Mouse (Mus musculus) monocyte, adult 2 months (primary cell): ENCODE results near the gene Xlr3c.
"Not testable (repeated sequence)": the region's sequence is repeated elsewhere in the genome, so short reads cannot be mapped to it uniquely, and the experiment has no call there.

Experiments
- DNase-seq, 2 experiments: peaks; one replicate each; pipeline ENCODE4 v3.0.0; 2022; ENCODE audit warnings: low spot score in 2 of 2, low read depth in 1 of 2

The Xlr3c gene

GRCm38 (mm10) chrX:73265270-73265669, at the start of gene Xlr3c:
TSS of gene Xlr3c (minus strand) at chrX:73265390.
- not testable (repeated sequence) for DNase-seq

DNA sequence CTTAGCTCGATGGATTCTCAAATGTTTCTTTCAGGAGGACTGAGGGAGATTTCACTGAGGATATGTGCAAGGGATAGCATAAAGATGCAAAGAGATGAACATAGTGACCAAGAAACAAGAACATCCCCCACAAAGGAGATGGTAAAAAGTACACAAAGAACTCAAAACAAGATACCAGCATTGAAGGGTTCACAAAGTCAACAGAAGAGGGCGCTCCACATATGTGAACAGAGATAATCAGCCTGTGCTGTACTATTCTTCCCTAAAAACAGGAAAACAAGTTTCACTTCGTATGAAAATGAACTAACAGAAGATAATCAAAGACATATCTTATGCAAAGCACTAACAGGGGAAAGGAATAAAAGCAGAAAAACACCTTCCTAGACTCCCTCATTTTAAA, 47.3 kb upstream of the Xlr3c start:
- DNase-seq, result no peak

GRCm38 (mm10) chrX:73295745-73296144, 30.6 kb upstream of the Xlr3c start:
- DNase-seq, result not testable (repeated sequence)

- not testable (repeated sequence) for DNase-seq
Measured at GRCm38 (mm10) chrX:73292876-73293275, 27.7 kb upstream of the Xlr3c start, which contains the start of the genes Xlr5a and Xlr5c. TSS of gene Xlr5a (minus strand) at chrX:73292976. TSS of gene Xlr5c (minus strand) at chrX:73292976.

DNA sequence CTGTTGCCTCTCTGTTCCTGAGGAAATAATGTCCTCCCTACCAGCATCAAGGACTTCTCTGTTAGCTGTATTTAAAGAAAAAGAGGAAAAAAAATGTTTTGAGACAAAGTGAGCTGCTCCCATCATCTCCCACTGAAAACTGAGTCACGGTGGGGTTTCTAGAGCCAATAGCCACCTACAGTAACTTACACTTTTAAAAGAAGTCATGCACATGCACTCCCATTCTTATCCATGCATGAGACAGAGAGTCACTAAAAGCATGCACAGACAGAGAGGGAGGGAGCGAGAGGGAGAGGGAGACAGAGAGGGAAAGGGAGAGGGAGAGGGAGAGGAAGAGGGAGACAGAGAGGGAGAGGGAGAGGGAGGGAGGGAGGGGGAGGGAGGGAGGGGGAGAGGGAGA, 2.8 kb downstream of the Xlr3c start:
- DNase-seq, result not testable (repeated sequence)

DNA sequence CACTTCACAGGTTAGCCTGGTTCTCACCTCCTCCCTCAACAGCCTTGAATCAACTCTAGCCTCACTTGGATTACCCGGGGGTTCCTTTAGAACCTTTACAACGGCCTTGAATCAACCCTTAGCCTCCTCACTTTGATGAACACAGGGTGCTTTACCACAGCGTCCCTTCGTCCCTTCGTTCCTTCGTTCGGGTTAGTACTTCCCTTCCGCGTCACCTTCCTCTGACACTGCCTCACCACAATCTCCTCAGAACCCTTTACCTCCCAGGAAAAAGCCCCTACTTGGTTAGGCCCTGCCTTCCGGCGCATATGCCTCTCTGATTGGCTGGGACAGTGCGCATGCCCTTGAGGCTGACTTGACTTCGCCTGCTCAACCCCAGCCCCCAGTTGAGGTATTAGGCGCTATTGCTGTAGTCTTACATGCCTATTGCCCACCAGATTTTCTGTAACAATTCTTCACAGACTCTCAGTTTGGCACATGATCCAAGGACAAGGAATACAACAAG, 22.3 kb downstream of the Xlr3c start, which contains the start of gene Xlr4c:
Gene Xlr4c (minus strand): TSS at position 310 of the 505 bp plus-strand sequence.
- DNase-seq, result not testable (repeated sequence)

DNA sequence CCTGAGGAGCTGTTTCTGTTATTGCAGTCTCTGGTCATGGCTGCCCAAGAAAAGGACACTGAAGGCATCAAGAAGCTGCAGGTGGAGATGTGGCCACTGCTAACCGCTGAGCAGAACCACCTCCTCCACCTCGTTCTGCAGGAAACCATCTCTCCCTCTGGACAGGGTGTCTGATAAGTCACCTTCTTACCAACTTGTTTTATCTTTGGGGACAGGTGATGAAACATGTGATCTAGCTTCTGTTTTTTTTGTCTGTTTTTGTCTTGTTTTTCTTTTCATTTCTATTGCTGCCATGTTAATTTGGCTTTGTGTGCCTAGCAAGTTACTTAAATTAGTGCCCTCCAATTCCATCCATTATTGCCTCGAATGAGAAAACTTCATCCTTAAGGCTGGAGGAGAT, 35.9 kb downstream of the Xlr3c start:
- no peak for DNase-seq

GRCm38 (mm10) chrX:73228606-73229214, 36.5 kb downstream of the Xlr3c start:
- peak; percentile 0 to 14 for DNase-seq

- peak; percentile 60 to 68 for DNase-seq
Measured at GRCm38 (mm10) chrX:73227914-73228605, 37.1 kb downstream of the Xlr3c start, which contains the start of gene F8a. TSS of gene F8a (plus strand) at chrX:73228291.

GRCm38 (mm10) chrX:73225365-73225764, 39.8 kb downstream of the Xlr3c start:
- no peak for DNase-seq

DNA sequence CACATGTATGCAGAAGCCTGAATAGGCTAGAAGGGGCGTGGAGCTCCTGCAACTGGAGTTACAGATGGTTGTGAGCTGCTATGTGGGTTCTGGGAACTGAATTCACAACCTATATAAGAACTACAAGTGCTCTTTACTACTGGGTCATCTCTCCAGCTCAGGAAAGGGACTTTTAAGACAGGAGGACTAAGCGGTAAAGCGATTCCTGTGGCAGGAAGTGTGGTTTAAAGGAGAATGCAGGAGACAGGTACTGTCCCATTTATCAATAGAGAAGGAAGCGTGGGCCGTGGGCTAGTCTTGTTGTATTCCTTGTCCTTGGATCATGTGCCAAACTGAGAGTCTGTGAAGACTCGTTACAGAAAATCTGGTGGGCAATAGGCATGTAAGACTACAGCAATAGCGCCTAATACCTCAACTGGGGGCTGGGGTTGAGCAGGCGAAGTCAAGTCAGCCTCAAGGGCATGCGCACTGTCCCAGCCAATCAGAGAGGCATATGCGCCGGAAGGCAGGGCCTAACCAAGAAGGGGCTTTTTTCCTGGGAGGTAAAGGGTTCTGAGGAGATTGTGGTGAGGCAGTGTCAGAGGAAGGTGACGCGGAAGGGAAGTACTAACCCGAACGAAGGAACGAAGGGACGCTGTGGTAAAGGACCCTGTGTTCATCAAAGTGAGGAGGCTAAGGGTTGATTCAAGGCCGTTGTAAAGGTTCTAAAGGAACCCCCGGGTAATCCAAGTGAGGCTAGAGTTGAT, 51.2 kb downstream of the Xlr3c start, which contains the start of gene Xlr4b:
Gene Xlr4b (plus strand): TSS at position 515 of the 746 bp plus-strand sequence.
- not testable (repeated sequence) for DNase-seq
